Mouse (Mus musculus): ENCODE results near the gene Trub2. TPM values are rescaled to one million over a fixed set of nuclear protein-coding genes. Genes with fewer than 3 reads are reported as not detected.

The Trub2 gene
- total and polyA plus RNA-seq, 3 experiments = 40.9 to 44.7 TPM; not detected in 1

DNA sequence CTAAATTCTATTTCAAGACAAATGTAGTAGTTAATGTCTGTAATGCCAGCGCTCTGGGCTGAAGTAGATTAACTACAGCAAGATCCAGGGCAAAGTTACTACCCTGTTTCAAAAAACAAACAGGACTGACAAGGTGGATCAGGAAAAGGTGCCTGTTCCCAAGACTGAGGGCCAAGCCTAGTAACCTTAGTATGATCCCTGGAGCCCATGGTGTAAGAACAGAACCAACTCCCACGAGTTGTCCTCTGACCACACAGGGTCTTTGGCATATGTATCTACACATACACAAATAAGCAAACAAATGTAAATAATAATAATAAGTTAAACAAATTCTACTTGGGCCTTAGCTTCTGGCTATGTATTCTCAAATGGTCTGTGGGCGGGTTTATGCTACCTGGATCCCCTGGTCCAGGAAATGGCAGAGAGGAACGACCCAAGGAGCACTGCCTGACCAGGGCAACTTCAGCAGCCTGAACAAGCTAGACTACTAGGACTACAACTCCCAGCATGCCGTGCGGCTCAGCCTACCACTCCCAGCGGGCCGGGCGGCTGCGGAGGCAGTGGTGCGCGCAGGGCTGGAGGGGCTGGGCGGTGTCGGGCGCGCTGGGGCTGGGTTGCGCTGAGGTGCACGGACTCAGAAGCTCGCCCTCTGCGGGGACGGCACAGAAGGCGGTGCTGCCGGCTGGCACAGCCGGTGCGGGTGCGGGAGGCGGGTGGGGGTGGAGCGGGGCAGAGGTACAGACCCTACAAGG lies 13.9 kb upstream of the Trub2 start, which contains the start of gene Slc27a4:
Gene Slc27a4, plus strand, starts transcription at position 560 of the 752 bp plus-strand sequence.
- Histone ChIP-seq H3K27ac (ENCODE audit: control insufficient read depth, low read depth, low read length) (no peak within 1 kb of the TSS), H3K9me3 (replicated peaks; ENCODE audit: insufficient read depth, low read length) (no peaks in the 10 kb centered on the region), H3K27me3 (ENCODE audit: control insufficient read depth in 1 of 2, insufficient read depth in 2 of 2, low read length in 2 of 2) (no peaks in the 10 kb centered on the region), H3K9ac (ENCODE audit: control insufficient read depth, low read depth, low read length, poor library complexity, severe bottlenecking) (peak within 1 kb of the TSS; percentile 73), H3K4me3 (ENCODE audit: control insufficient read depth in 1 of 2, insufficient read depth in 1 of 2, low read depth in 2 of 2, low read length in 2 of 2) (peak within 1 kb of the TSS; percentile 68 to 70), H3K4me1 (ENCODE audit: control insufficient read depth in 1 of 2, insufficient read depth in 2 of 2, low read length in 2 of 2) (peaks cover 3 to 7% of the 10 kb centered on the region in 2 experiments; a peak in 2 of 4 replicates), H3K36me3 (ENCODE audit: control insufficient read depth in 1 of 2, insufficient read depth in 2 of 2, low read length in 2 of 2) (no peaks in the 10 kb centered on the region; a peak in 1 of 4 replicates), H3K79me2 (ENCODE audit: control insufficient read depth, insufficient read depth, low read length, poor library complexity) (0 out of 2 replicates have a peak, but pooled peaks cover 1% of the 10 kb centered on the region)
- DNase-seq (ENCODE audit: low read depth, low spot score) = peak; percentile 92
- no peak for TF ChIP-seq CTCF (IDR thresholded peaks at IDR 0.05 in 2 of 3, conservative IDR thresholded peaks at IDR 0.05 in 1 of 3; ENCODE audit: control insufficient read depth in 1 of 3, insufficient read depth in 1 of 3, low read depth in 2 of 3, low read length in 3 of 3, poor library complexity in 1 of 3, severe bottlenecking in 1 of 3)
- TF ChIP-seq TCF12 (IDR thresholded peaks at IDR 0.05; ENCODE audit: low read depth, low read length) = peak; percentile 34; the same call in 1 of the 2 replicates
- no peak for TF ChIP-seq RAD21 (IDR thresholded peaks at IDR 0.05; ENCODE audit: low read depth, low read length)
- peak; percentile 50; the same call in 1 of the 2 replicates for TF ChIP-seq ELF1 (IDR thresholded peaks at IDR 0.05; ENCODE audit: low read depth, low read length)
- no peak for TF ChIP-seq GABPA (IDR thresholded peaks at IDR 0.05; ENCODE audit: low read depth, low read length)
- no peak for TF ChIP-seq TBP (IDR thresholded peaks at IDR 0.05; ENCODE audit: low read depth, low read length)
- no peak for TF ChIP-seq MYB (IDR thresholded peaks at IDR 0.05; ENCODE audit: low read depth, low read length)
- TF ChIP-seq MAZ (IDR thresholded peaks at IDR 0.05; ENCODE audit: low read depth, low read length) = peak; percentile 77; the same call in 1 of the 2 replicates
- TF ChIP-seq TAL1 (IDR thresholded peaks at IDR 0.05; ENCODE audit: low read length) = no peak
- no peak for TF ChIP-seq ZKSCAN1 (IDR thresholded peaks at IDR 0.05; ENCODE audit: low read depth, low read length)
- TF ChIP-seq ETS1 (IDR thresholded peaks at IDR 0.05; ENCODE audit: low read depth, low read length) = no peak
- TF ChIP-seq EP300 (IDR thresholded peaks at IDR 0.05; ENCODE audit: low read depth in 1 of 2, low read length in 2 of 2) = no peak
- TF ChIP-seq KAT2A (conservative IDR thresholded peaks at IDR 0.05; ENCODE audit: low read depth, low read length) = peak; percentile 89; the same call in 1 of the 2 replicates
- no peak for TF ChIP-seq POLR2AphosphoS2 (IDR thresholded peaks at IDR 0.05; ENCODE audit: low read length)
- peak; percentile 73 for TF ChIP-seq NRF1 (IDR thresholded peaks at IDR 0.05; ENCODE audit: insufficient read depth, low read depth, low read length, poor library complexity, severe bottlenecking)
- TF ChIP-seq CHD2 (IDR thresholded peaks at IDR 0.05; ENCODE audit: low read length) = no peak
- TF ChIP-seq JUND (IDR thresholded peaks at IDR 0.05; ENCODE audit: low read depth, low read length) = no peak
- no peak for TF ChIP-seq MYC (IDR thresholded peaks at IDR 0.05; ENCODE audit: low read depth, low read length)
- TF ChIP-seq SMC3 (IDR thresholded peaks at IDR 0.05; ENCODE audit: low read depth, low read length) = no peak
- TF ChIP-seq ZNF384 (IDR thresholded peaks at IDR 0.05; ENCODE audit: low read depth, low read length) = no peak
- no peak for TF ChIP-seq MAFK (IDR thresholded peaks at IDR 0.05; ENCODE audit: borderline replicate concordance, low read depth, low read length)
- peak; percentile 100 for TF ChIP-seq HCFC1 (IDR thresholded peaks at IDR 0.05; ENCODE audit: low read depth, low read length)
- peak; percentile 69 to 73; a peak in 2 of 4 replicates for TF ChIP-seq POLR2A (IDR thresholded peaks at IDR 0.05; ENCODE audit: control insufficient read depth in 1 of 2, insufficient read depth in 1 of 2, low read depth in 1 of 2, low read length in 2 of 2, poor library complexity in 1 of 2)
- no peak for TF ChIP-seq CHD1 (IDR thresholded peaks at IDR 0.05; ENCODE audit: low read depth, low read length)
- no peak for TF ChIP-seq POLR2AphosphoS5 (IDR thresholded peaks at IDR 0.05; ENCODE audit: borderline replicate concordance, low read depth, low read length)
- TF ChIP-seq NELFE (IDR thresholded peaks at IDR 0.05; ENCODE audit: low read depth, low read length) = peak; percentile 62
- TF ChIP-seq SIN3A (IDR thresholded peaks at IDR 0.05; ENCODE audit: low read length) = peak; percentile 72
- TF ChIP-seq ZC3H11A (IDR thresholded peaks at IDR 0.05; ENCODE audit: low read depth, low read length) = no peak
- TF ChIP-seq UBTF (IDR thresholded peaks at IDR 0.05; ENCODE audit: borderline replicate concordance, insufficient read depth, low read depth, low read length) = no peak
- no peak for TF ChIP-seq USF2 (IDR thresholded peaks at IDR 0.05; ENCODE audit: borderline replicate concordance in 1 of 2, insufficient read depth in 1 of 2, low read depth in 1 of 2, low read length in 2 of 2)
- TF ChIP-seq MXI1 (IDR thresholded peaks at IDR 0.05; ENCODE audit: low read depth, low read length) = peak; percentile 71
- TF ChIP-seq MAX (IDR thresholded peaks at IDR 0.05; ENCODE audit: low read length) = no peak
- no peak for TF ChIP-seq E2F4 (IDR thresholded peaks at IDR 0.05; ENCODE audit: borderline replicate concordance, low read depth, low read length)
- no peak for TF ChIP-seq MEF2A (IDR thresholded peaks at IDR 0.05; ENCODE audit: extremely low read depth, insufficient replicate concordance, low read depth, low read length, poor library complexity, severe bottlenecking)
- TF ChIP-seq RCOR1 (IDR thresholded peaks at IDR 0.05; ENCODE audit: low read depth, low read length) = no peak
- peak; percentile 31; the same call in 1 of the 2 replicates for TF ChIP-seq ZMIZ1 (IDR thresholded peaks at IDR 0.05; ENCODE audit: low read depth, low read length)

All from MEL (cell line).